Mouse (Mus musculus): Measurements from ENCODE around the gene Rabac1.

GRCm38 (mm10) chr7:24930475-24930874 is 42.1 kb downstream of the Rabac1 start:
- TF ChIP-seq CTCF (IDR thresholded peaks at IDR 0.05; ENCODE audit: low read depth) = no peak
- no peak for TF ChIP-seq EP300 (optimal IDR thresholded peaks at IDR 0.05)
